Mouse (Mus musculus): ENCODE measurements around the gene Srm. TPM values are rescaled to one million over a fixed set of nuclear protein-coding genes. Genes with fewer than 3 reads are reported as not detected.

Srm gene
- polyA plus RNA-seq, 1 experiment from 2014 or later, result 135 TPM

DNA sequence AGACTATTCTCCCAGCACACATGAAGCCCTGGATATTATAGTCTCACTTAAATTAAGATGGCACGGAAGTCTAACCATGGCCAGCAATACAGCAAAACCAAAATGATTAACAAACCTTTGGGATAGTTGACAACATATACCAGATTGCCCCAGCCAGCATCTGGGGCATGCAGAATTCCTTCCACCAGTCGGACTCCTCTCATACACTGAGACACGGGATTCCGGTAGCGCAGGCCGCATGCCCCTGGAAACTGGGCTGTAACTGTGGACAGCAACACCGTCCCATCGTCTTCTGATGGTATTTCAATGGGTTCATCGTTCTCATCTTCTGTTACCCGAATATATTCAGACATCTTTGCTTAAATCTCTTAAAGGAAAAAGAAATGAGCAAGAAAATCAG is 33.7 kb downstream of the Srm start:
- Histone ChIP-seq H3K4me1 (replicated peaks) (peaks cover 28% of the 10 kb centered on the region), H3K36me3 (peaks cover 49% of the 10 kb centered on the region), H3K9me3 (no peaks in the 10 kb centered on the region), H3K9ac (no peak overlapping the region; the same call in 1 of the 2 replicates), H3K27me3 (no peaks in the 10 kb centered on the region), H3K4me2 (peak overlapping the region; percentile 98), H3K4me3 (peak overlapping the region; percentile 98), H3K27ac (no peak overlapping the region)
- no peak for ATAC-seq (ENCODE audit: low FRiP score)
- WGBS, result 87% methylated on average over 10 of the region's 10 CpGs

DNA sequence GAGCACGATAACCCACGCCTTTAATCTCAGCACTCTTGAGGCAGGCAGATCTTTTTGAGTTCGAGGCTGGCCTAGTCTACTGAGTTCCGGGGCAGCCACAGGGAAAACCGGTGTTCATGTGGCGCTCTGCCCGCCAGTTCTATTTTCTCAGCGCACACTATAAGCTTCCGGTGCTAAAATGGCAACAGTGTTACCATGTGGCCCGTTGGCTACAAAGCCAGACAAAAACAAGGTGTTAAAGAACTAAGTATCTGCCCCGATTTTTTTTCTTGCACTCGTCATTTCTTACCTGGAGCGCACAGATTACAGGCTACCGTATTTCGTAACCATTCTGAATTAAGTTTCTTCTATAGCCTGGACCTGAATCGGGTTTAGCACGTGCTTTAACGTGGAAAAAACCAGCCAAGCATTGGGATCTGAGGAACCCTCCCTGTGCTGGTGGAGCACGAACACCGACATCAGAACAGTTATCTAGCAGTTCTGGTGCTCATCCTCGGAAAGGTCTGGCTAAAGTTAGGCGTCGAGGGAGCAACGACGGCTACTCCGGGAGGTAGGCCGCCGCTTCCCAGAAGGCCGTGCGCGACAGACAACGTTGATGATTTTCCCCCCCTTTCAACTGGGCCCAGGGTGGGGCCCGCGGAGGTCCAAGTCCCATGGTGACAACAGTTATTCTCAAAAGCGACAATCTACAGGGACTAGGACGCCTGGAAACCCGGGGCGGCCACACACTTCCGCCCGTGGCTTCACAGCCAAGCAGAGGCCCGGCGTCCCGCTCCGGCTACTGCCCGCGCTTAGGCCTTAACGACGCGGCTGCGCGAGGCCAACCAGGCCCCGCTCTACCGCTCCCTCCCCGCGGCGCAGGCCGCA is 34.7 kb downstream of the Srm start:
- Histone ChIP-seq H3K27ac (peak overlapping the region; percentile 98), H3K36me3 (peaks cover 42% of the 10 kb centered on the region), H3K4me3 (peak overlapping the region; percentile 98), H3K27me3 (no peaks in the 10 kb centered on the region), H3K4me1 (replicated peaks) (peaks cover 28% of the 10 kb centered on the region), H3K9me3 (no peaks in the 10 kb centered on the region), H3K4me2 (peak overlapping the region; percentile 98), H3K9ac (peak overlapping the region; percentile 99)
- WGBS, result 1% methylated on average over 57 of the region's 57 CpGs
- peak; percentile 72 for ATAC-seq (ENCODE audit: low FRiP score)

DNA sequence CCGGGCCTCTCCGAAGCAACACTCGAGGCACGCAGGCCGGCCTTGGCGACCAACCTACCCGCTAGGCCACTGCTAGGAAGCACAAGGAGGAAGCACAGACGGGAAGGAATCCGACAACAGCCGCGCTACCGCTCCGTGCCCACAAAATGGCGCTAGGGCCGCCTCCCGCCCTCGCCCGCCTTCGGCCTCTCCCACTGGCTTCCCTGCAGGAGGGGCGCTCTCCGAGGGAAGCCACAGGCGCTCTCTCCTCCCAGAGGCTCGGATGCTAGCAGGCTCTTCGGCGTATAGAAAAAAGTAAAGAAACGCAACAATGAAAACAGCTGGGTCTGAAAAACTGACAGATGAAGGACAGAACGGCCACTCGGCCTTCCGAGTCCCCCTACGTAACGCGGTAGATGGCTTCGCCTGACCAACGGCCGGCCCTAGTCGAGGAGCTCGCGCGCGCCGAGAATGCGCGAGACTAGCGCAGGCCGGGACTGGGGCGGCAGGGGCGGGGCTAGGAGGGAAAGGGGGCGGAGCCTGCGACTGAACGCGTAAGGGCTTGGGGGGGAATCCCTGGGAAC is 35.4 kb downstream of the Srm start, which contains the start of gene Tardbp:
Gene Tardbp, minus strand, starts transcription at position 397 of the 563 bp plus-strand sequence.
- peaks cover 28% of the 10 kb centered on the region for H3K4me1 ChIP-seq (replicated peaks)
- under 1% methylated on average over 51 of the region's 51 CpGs for WGBS
- peak within 1 kb of the TSS; percentile 98 for H3K27ac ChIP-seq
- no peaks in the 10 kb centered on the region for H3K9me3 ChIP-seq
- H3K4me3 ChIP-seq, result peak within 1 kb of the TSS; percentile 98
- no peaks in the 10 kb centered on the region for H3K27me3 ChIP-seq
- peaks cover 35% of the 10 kb centered on the region for H3K36me3 ChIP-seq
- peak within 1 kb of the TSS; percentile 98 for H3K4me2 ChIP-seq
- peak within 1 kb of the TSS; percentile 99 for H3K9ac ChIP-seq
- peak; percentile 96 for ATAC-seq (ENCODE audit: low FRiP score)

DNA sequence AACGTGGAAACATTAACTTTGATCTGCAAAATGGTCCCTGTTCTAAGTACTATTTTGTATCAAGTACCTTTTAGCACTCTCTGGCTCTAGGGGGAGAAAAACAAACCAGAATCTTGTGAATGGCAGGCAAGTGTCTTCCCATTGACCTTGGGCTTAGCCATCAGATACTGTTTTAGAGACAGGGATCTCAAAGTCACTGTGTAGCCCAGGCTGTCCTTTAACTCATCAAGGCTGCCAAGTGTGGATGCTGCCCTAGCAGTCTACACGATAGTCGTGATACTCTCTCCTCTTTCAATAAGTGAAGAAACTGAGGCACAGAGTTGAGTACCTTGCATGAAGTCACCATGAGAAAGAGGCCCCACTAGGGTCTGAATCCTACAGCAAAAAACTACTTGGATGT is 35.9 kb downstream of the Srm start:
- Histone ChIP-seq H3K9ac (no peak overlapping the region), H3K36me3 (peaks cover 29% of the 10 kb centered on the region), H3K4me2 (peak overlapping the region; percentile 98), H3K4me3 (peak overlapping the region; percentile 98), H3K27me3 (no peaks in the 10 kb centered on the region), H3K27ac (peak overlapping the region; percentile 98; the same call in 1 of the 2 replicates), H3K4me1 (replicated peaks) (peaks cover 28% of the 10 kb centered on the region), H3K9me3 (no peaks in the 10 kb centered on the region)
- WGBS, result 61% methylated on average over 3 of the region's 3 CpGs
- ATAC-seq (ENCODE audit: low FRiP score), result peak; percentile 18; the same call in 1 of the 2 replicates

DNA sequence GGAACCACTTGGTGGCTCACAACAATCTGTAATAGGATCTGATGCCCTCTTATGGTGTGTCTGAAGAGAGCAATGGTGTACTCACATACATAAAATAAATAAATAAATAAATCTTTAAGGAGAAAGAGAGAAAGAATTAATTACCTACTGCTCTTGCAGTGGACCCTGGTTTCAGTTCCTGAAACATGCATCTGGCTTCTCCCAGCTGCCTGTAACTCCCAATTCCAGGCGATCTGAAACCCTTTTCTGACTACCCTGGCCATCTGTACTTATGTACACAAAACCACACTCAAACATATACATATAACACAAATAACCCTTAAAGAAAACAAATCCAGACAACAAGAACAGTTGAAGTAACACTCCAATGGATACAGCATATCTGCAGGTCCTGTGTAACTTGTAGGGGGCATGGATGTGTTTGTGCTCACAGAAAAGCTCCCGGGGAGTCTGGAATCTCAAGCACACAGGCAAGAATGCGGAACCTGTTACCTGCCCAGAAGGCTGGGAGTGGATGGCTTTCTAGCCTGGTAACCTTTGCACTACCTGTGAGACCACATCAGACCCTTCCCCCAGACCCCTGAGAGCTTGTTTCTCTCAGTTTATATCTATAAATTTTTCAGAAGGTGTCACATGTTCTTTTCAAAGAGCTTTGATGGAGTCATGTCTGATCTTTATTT is 40.9 kb downstream of the Srm start:
- no peak for ATAC-seq (ENCODE audit: low FRiP score)
- Histone ChIP-seq H3K9me3 (no peaks in the 10 kb centered on the region), H3K4me3 (no peak overlapping the region), H3K27ac (no peak overlapping the region), H3K36me3 (no peaks in the 10 kb centered on the region), H3K4me1 (replicated peaks) (no peaks in the 10 kb centered on the region), H3K27me3 (no peaks in the 10 kb centered on the region), H3K4me2 (no peak overlapping the region), H3K9ac (no peak overlapping the region)
- 84% methylated on average over 3 of the region's 3 CpGs for WGBS

DNA sequence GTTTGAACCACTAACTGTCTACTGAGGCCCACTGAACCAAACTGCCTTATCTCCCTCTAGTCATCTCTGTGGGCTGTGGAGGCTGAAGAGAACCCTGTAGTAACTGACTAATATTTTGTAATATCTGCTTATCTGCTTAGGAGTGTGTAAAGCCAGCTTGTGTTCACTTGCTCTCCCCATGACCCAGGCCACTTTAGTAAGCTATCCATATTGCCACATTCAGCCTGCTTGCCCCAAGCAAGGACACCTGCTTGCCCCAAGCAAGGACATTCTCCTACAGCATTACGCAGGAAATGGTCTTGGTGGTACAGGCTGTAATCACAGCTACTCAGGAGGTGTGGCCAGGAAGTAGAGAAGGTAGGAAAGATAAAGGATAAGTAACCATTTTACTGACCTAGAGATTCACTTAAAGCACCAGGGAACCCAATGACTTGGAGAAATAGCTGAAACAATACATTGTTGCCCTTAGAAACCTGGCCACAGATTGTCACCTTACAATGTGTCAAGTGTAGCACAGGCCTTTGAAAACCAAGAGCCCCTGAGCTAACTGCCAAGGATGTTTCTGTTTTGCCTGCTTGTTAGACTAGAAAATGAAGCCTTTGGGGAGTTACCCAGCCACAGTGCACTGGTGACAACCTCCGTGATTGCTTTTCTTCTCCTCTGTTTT is 42.2 kb downstream of the Srm start:
- 75% methylated on average over 2 of the region's 2 CpGs for WGBS

DNA sequence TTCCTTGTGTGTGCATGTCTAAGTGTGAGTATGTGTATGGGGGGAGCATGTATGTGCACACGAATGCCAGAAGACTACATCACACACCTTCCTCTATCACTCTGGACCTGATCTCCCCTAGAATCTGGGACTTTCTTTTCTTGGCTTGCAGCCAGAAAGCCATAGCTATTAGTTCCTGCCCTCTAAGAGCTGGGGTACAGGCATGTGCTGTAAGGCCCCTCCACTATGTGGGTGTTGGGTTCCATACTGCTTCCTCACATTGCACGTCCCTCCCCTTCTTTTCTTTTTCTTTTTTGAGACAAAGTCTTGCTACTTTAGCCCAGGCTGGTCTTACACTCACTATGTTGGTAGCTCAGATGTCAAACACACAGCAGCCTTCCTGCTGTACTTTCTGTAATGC is 44.0 kb downstream of the Srm start:
- no peaks in the 10 kb centered on the region for H3K4me1 ChIP-seq (replicated peaks)
- H3K36me3 ChIP-seq, result no peaks in the 10 kb centered on the region
- H3K27ac ChIP-seq, result no peak overlapping the region
- no peak for ATAC-seq (ENCODE audit: low FRiP score)
- 88% methylated on average over 2 of the region's 2 CpGs for WGBS
- H3K9me3 ChIP-seq, result no peaks in the 10 kb centered on the region
- no peaks in the 10 kb centered on the region for H3K27me3 ChIP-seq
- H3K4me2 ChIP-seq, result no peak overlapping the region
- no peak overlapping the region for H3K9ac ChIP-seq
- no peak overlapping the region for H3K4me3 ChIP-seq

More for the DNA sequence above, 42.2 kb downstream of the Srm start:
- Histone ChIP-seq H3K4me3 (no peak overlapping the region), H3K9ac (no peak overlapping the region), H3K36me3 (no peaks in the 10 kb centered on the region), H3K27me3 (no peaks in the 10 kb centered on the region), H3K27ac (no peak overlapping the region), H3K9me3 (no peaks in the 10 kb centered on the region), H3K4me2 (no peak overlapping the region), H3K4me1 (replicated peaks) (no peaks in the 10 kb centered on the region)
- ATAC-seq (ENCODE audit: low FRiP score), result no peak

DNA sequence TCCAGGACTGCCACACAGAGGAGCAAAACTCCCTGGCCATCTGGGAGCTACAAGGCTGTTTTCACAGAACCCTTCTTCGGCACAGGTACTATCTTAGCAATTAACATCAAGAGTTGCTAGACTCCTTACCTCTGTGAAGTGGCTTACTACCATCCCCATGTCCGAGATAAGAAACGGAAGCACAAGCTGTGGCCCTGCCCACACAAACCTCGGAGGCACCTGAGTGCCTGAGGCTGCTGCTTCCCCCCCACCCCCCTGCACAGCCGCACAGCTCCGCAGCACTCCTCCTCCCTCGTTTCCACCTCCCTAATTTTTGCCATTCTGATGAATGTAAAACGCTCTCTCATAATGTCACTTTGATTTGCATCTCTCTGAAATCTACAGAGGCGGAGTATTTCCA is 47.0 kb downstream of the Srm start:
- no peaks in the 10 kb centered on the region for H3K27me3 ChIP-seq
- no peak overlapping the region for H3K27ac ChIP-seq
- H3K9ac ChIP-seq, result no peak overlapping the region
- no peaks in the 10 kb centered on the region for H3K9me3 ChIP-seq
- ATAC-seq (ENCODE audit: low FRiP score), result no peak
- H3K4me3 ChIP-seq, result no peak overlapping the region
- H3K4me2 ChIP-seq, result no peak overlapping the region
- WGBS, result 63% methylated on average over 9 of the region's 9 CpGs
- no peaks in the 10 kb centered on the region for H3K4me1 ChIP-seq (replicated peaks)
- H3K36me3 ChIP-seq, result no peaks in the 10 kb centered on the region

DNA sequence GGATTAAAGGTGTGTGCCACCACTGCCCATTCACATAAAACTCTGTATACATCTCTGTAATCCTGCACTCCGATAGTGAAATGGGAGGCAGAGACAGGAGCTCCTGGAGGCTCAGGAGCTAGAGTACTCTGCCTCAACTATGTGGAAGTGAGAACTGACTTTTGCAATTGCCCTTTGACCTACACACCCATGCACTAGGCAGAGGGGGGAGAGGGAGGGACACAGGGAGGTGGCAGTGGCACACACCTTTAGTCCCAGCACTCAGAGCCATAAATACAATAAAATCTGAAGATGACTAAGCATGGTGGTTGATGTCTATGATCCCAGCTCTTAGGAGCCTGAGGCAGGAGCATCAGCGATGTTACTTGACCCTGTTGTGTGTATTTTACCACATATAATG is 48.2 kb downstream of the Srm start:
- H3K9ac ChIP-seq, result no peak overlapping the region
- no peak overlapping the region for H3K4me3 ChIP-seq
- no peaks in the 10 kb centered on the region for H3K36me3 ChIP-seq
- H3K4me1 ChIP-seq (replicated peaks), result peaks cover 9% of the 10 kb centered on the region
- no peak overlapping the region for H3K4me2 ChIP-seq
- 92% methylated on average over 2 of the region's 2 CpGs for WGBS
- no peaks in the 10 kb centered on the region for H3K9me3 ChIP-seq
- ATAC-seq (ENCODE audit: low FRiP score), result no peak
- no peak overlapping the region for H3K27ac ChIP-seq
- H3K27me3 ChIP-seq, result peaks cover 3% of the 10 kb centered on the region; the same call in 1 of the 2 replicates

DNA sequence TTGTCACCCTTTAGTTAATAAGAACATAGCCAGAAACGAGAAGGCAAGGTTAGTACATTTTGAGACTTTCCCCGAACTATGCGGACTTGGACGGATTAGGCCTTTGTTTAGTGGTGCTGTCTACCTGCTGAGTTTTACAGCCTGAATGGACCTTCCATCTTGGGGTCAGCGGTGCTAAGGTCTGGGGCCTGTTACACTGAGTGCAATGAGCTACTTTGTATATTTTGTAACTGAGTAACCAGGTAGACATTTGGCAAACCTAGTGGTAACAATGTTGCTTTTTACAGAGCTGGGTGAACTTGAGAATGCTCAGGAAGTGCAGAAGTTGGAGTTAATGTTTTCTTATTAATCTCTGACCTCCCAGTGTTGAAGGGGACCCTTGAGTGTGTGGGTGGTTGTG is 49.8 kb downstream of the Srm start:
- 84% methylated on average over 5 of the region's 5 CpGs for WGBS
- Histone ChIP-seq H3K9ac (no peak overlapping the region), H3K9me3 (no peaks in the 10 kb centered on the region), H3K4me3 (no peak overlapping the region), H3K27ac (no peak overlapping the region), H3K4me2 (no peak overlapping the region), H3K36me3 (no peaks in the 10 kb centered on the region), H3K4me1 (replicated peaks) (peaks cover 9% of the 10 kb centered on the region), H3K27me3 (peaks cover 10% of the 10 kb centered on the region; the same call in 1 of the 2 replicates)
- no peak for ATAC-seq (ENCODE audit: low FRiP score)

DNA sequence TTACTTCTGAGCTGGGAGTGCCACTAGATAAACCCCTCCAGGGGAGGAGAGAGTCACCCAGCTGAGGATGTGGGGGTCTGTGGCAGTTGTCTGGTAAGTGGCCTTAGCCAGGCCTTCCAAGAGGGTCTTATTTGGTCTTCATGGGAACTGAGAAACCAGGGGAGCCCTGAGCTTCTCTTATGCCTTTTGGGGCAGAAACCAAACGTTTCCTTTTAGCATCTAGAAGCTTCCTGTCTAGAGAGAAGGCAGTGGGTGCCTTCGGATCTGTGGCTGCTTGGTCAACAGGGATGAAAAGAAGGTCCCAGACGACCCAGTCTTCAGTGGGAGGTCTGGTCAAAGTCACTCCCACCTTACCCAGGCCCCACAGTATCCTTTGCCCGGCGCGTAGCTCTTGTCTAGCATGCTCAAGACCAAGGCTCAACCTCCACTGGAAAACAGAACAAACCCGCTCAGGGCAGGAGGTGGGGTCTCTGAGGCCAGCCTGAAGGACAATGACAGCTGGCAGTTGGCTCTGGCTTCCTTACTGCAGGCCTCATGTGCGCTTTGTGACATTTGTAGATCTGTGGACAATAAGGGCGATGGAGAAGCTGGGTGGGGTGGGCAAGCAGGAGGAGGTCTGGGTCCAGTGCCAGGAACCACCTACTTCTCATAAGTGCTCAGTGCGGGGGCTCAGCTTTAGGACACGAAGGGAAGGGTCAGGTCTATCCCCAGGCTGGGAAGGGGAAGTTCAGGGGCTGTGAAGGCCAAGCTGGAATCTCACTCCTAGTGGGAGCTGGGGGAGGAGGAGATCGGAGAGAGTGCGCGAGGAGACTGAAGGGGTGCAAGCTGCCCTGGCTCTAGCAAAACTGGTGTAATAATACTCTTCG is 52.2 kb downstream of the Srm start, which contains the start of gene Gm572:
Gene Gm572, plus strand, starts transcription at position 27 of the 866 bp plus-strand sequence.
- peaks cover 9% of the 10 kb centered on the region for H3K4me1 ChIP-seq (replicated peaks)
- H3K4me2 ChIP-seq, result peak within 1 kb of the TSS; percentile 36
- no peak for ATAC-seq (ENCODE audit: low FRiP score)
- H3K27ac ChIP-seq, result no peak within 1 kb of the TSS
- 71% methylated on average over 15 of the region's 15 CpGs for WGBS
- H3K9me3 ChIP-seq, result no peaks in the 10 kb centered on the region
- H3K4me3 ChIP-seq, result no peak within 1 kb of the TSS
- no peak within 1 kb of the TSS for H3K9ac ChIP-seq
- H3K36me3 ChIP-seq, result no peaks in the 10 kb centered on the region
- H3K27me3 ChIP-seq, result peaks cover 10% of the 10 kb centered on the region; the same call in 1 of the 2 replicates

Data from hindbrain, embryonic 13.5 days (tissue).